Mouse (Mus musculus) retina, postnatal 1 day (tissue): Measurements from ENCODE around the gene Gata5.
A peak's percentile ranks its signal among the peaks of the same experiment; 100 is the strongest.

Experiments
- DNase-seq: peaks from one replicate; pipeline ENCODE4 v3.0.0-alpha.2; 2012

The Gata5 gene

DNA sequence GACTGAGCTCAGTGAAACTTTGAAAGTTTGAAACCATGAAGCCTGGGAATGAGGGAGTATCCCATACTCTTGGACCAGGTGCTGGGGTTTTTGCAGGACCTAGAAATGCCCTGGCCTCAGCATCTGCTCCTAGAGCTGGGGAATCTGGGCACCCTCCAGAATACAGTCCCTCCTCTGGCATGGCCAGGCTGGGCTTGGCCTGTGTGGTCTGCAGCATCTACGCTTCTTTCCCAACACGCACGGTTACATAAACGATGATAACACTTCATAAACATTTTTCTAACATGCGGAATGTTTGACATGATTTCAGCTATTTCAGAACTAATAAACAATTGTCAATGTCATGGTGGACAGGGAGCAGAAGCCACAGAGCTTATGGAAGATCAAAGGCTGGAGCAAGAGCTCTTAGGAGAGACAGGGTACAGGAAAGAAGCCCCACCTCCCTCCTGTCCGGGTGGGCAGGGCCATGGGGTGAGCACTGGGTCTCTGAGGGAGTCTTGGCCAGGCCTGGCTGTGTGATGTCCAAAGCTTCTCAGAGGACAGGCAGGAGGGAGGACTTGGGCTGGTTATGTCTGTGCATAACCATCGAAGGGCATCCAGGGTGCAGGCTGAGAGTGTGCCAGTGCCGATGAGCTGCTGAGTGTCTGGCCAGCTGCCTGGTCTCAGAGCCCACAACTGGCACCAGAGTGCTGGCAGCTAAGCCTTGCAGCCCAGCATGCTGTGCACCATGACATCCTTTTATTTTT, 27.9 kb downstream of the Gata5 start:
- no peak for DNase-seq

GRCm38 (mm10) chr2:180306009-180306408, 28.5 kb downstream of the Gata5 start:
- DNase-seq: no peak

- DNase-seq: no peak
These were observed 29.0 kb downstream of the Gata5 start for GRCm38 (mm10) chr2:180305490-180305889.

DNA sequence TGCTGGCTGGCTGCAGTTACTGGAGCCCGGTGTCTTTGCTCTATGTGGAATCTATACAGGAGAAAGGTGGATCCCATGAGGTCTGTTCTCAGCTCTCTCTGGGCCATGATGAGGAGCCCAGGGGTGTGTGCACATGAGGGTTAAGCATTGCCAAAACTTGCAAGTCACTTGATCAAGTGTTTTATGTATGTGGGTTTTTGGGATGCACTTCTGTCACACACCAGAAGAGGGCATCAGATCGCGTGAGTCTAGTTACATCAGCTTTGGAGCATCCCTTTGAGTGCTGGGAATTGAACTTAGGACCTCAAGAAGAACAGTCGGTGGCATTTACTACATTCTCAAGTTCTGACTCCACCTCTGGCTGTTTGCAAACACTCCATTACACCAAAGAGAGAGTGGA, 29.9 kb downstream of the Gata5 start:
- no peak for DNase-seq

GRCm38 (mm10) chr2:180303468-180303867, 31.0 kb downstream of the Gata5 start:
- DNase-seq: no peak

DNA sequence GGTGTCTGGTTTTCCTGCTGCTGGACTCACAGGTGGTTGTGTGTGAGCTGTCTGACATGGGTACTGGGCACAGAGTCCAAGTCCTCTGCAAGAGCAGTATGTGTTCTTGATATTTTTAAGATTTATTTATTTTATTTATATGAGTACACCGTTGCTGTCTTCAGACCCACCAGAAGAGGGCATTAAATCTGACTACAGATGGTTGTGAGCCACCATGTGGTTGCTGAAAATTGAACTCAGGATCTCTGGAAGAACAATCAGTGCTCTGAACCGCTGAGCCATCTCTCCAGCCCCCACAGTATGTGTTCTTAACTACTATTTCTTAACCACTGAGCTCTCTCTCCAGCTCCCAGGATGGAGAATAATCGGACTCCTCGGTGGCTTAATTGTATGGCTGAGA, 32.3 kb downstream of the Gata5 start:
- no peak for DNase-seq

- no peak for DNase-seq
These were observed 33.7 kb downstream of the Gata5 start for GRCm38 (mm10) chr2:180300771-180301170.

GRCm38 (mm10) chr2:180300252-180300651, 34.2 kb downstream of the Gata5 start:
- DNase-seq: no peak

GRCm38 (mm10) chr2:180292906-180293305, 41.6 kb downstream of the Gata5 start:
- no peak for DNase-seq

- no peak for DNase-seq
These were observed 42.5 kb downstream of the Gata5 start for GRCm38 (mm10) chr2:180292026-180292425.

- no peak for DNase-seq
These were observed 42.9 kb downstream of the Gata5 start for GRCm38 (mm10) chr2:180291566-180291965.

- no peak for DNase-seq
These were observed 44.0 kb downstream of the Gata5 start for GRCm38 (mm10) chr2:180290503-180290902.

DNA sequence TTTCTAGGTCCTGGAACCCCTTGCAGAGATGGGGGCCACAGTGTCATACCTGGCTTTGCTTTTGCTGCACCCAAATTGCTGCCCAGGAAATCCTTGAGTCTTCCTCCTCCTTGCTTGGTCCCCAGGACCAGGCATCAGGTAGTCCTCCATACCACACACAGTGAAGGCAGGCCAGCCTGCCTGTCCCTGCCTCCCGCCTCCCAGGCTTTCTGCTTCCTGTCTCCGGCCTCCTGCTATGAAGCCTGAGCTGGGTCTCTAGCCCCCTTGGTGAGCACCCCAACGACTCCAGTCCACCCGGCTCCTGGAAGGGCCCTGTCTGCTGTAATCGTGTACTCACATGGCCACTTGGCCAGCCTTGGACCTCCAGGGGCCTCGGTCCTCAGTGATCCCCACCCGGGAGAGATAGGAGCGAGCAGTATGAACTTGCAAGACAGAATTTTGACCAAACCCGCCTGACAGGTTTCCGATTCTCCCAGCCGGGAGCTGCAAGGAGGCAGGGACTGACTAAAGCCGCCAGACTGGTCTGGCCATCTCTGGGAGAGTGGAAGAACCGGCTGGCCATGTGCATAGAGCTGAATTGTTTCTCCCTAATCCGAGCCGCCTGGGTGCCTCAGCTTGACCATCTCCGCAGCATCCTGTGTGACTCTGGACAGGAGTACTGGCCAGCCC, 44.9 kb downstream of the Gata5 start, which contains the start of gene Rbbp8nl:
Gene Rbbp8nl, minus strand, starts transcription at position 440 of the 669 bp plus-strand sequence.
- no peak for DNase-seq

- no peak for DNase-seq
These were observed 45.5 kb downstream of the Gata5 start for GRCm38 (mm10) chr2:180288966-180289365.

GRCm38 (mm10) chr2:180279321-180279720, 55.2 kb downstream of the Gata5 start:
- DNase-seq: no peak

DNA sequence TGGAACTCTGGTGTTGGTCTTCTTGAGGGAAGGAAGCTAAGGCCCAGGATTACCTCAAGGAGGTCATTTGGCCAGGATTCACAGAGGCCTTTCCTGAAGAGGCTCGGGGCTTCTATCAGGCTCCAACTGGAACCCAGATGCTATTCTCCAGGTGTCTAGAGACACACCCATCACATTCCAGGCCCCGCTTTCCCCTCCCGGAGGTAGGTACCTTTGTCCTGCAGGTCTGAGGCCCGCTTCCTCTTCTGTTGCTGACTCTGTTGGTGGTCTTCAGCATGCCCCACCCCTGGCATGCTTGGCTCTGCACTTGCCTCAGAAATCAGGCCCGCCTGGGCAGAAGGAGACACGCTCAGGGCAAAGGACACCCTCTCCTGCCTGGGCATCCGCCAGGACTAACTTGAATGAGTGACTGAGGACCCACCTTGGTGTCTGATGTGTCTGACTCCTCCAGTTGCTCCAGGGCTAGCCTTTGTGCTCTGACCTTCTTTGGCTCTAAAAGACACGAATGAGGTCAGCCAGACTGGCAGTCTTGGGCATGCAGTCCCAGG, 56.7 kb downstream of the Gata5 start:
- no peak for DNase-seq

DNA sequence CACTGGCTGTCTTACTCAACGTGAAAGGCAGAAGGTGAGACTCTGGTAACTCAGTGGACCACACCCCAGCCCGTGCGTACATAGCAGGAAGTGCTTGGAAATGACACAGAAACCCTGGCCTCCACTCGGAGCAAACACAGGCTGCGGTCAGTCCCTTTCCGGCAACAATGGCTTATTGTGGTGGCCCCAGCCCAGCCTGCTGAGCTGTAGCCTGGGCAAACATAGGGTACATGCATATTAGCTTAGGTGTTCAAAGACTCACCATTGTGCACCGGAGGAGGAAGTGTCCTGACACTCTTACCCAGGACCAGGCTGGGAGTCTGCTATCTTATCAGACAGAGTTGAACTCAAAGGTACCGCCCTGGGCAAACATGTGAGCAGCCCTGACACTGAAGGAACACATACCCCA, 57.6 kb downstream of the Gata5 start:
- DNase-seq: no peak

- DNase-seq: no peak
These were observed 58.1 kb downstream of the Gata5 start for GRCm38 (mm10) chr2:180276385-180276784.

DNA sequence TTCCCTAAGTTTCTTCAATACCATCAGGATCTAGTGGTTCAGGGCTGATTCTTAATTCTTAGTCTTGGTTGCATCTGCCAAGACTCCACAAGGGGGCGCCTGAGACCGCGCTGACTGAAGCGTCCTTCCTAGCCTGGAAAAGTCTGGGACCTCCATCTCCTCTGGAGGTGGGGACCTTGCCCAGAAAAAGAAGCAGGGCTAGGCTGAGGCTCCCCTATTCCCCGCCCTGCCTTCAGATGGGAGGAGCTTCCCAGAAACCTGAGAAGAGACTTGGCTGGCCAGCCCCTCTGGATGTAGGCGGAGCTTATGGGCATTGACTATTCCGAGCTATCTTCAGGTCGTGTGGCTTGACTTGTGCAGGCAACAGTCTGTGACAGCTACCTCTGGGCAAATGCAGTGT, 58.7 kb downstream of the Gata5 start:
- peak; percentile 92 for DNase-seq
